Mouse (Mus musculus): ENCODE data around the gene Tmem130.

GRCm38 (mm10) chr5:144773231-144773630 lies 11.6 kb upstream of the Tmem130 start:
- no peak for TF ChIP-seq EP300 (optimal IDR thresholded peaks at IDR 0.05)
- TF ChIP-seq CTCF (IDR thresholded peaks at IDR 0.05; ENCODE audit: low read depth) = 0 out of 2 replicates have a peak, but pooled peaks have one; percentile 21
